Mouse (Mus musculus) liver, embryonic 14.5 days (tissue): ENCODE measurements around the gene Ift122. TPM values are rescaled to one million over a fixed set of nuclear protein-coding genes. Genes with fewer than 3 reads are reported as not detected.

Experiments used
- ATAC-seq: fragments of 200-750 bp; cut with Nextera tagmentation; 2 replicates; pipeline ENCODE4 v1.8.0; 2017; ENCODE audit warnings: moderate number of reproducible peaks, mild to moderate bottlenecking, moderate library complexity; ENCODE audit not compliant: insufficient read depth
- DNase-seq, 3 experiments: peaks; one replicate each; pipeline ENCODE4 v3.0.0-alpha.2; 2012 to 2013; ENCODE audit warnings: low read depth in 3 of 3, low spot score in 3 of 3
- H3K27ac ChIP-seq: fragments of 300-500 bp; sonication (generic); 2 replicates; pipeline ENCODE4 v1.5.1; 2014; ENCODE audit warnings: moderate library complexity, mild to moderate bottlenecking, control low read depth, inconsistent platforms
- H3K27me3 ChIP-seq: fragments of 300-500 bp; sonication (generic); 2 replicates; pipeline ENCODE4 v1.6.1; 2014; ENCODE audit warnings: mild to moderate bottlenecking, low read length, moderate library complexity; ENCODE audit not compliant: control insufficient read depth, insufficient read depth
- H3K36me3 ChIP-seq: fragments of 300-500 bp; sonication (generic); replicated peaks from 2 replicates; pipeline ENCODE4 v1.6.1; 2014; ENCODE audit warnings: low read depth; ENCODE audit not compliant: control insufficient read depth, insufficient read depth
- H3K4me1 ChIP-seq, 2 experiments: fragments of 200-500 bp in 1 of 2; fragments of 300-500 bp in 1 of 2; sonication (generic) in 1 of 2; replicated peaks; 2 replicates each; pipeline ENCODE4 v1.6.1; 2012 to 2014; ENCODE audit warnings: antibody characterized with exemption in 1 of 2, inconsistent platforms in 1 of 2, low read length in 1 of 2; ENCODE audit not compliant: control insufficient read depth in 2 of 2, insufficient read depth in 2 of 2
- H3K4me2 ChIP-seq: fragments of 300-500 bp; sonication (generic); 2 replicates; pipeline ENCODE4 v1.6.1; 2014; ENCODE audit warnings: low read depth, mild to moderate bottlenecking, control low read depth, moderate library complexity
- H3K4me3 ChIP-seq, 2 experiments: fragments of 200-500 bp in 1 of 2; fragments of 300-500 bp in 1 of 2; sonication (generic) in 1 of 2; 2 replicates each; pipeline ENCODE4 v1.5.1; 2012 to 2014; ENCODE audit warnings: low read depth in 2 of 2, low read length in 2 of 2, mild to moderate bottlenecking in 2 of 2, control low read depth in 1 of 2, inconsistent platforms in 1 of 2, moderate library complexity in 1 of 2; ENCODE audit not compliant: insufficient read depth in 1 of 2
- H3K9ac ChIP-seq: fragments of 300-500 bp; sonication (generic); replicated peaks from 2 replicates; pipeline ENCODE4 v1.6.1; 2014; ENCODE audit warnings: mild to moderate bottlenecking, control low read depth, moderate library complexity
- H3K9me3 ChIP-seq: fragments of 300-500 bp; sonication (generic); 2 replicates; pipeline ENCODE4 v1.6.1; 2016; ENCODE audit warnings: low read length, mixed read lengths; ENCODE audit not compliant: control insufficient read depth
- CTCF ChIP-seq: IDR thresholded peaks from 2 replicates; pipeline ENCODE4 v1.5.1; 2016; ENCODE audit warnings: antibody characterized with exemption, low read depth, control low read depth
- EP300 ChIP-seq: IDR thresholded peaks from 2 replicates; pipeline ENCODE4 v1.6.1; 2016; ENCODE audit warnings: antibody characterized with exemption, low read depth
- WGBS: fragments of 180-500 bp; shearing (Covaris S2); extraction: QIAGEN DNeasy Blood & Tissue Kit; methylation state at CpG from one replicate; pipeline ENCODE4 v1.1.7; 2014; ENCODE audit not compliant: insufficient replicate concordance; 5-methylcytosine and 5-hydroxymethylcytosine counted together
- polyA plus RNA-seq, 2 experiments: library from polyadenylated mRNA; depleted of rRNA in 1 of 2; stranded (reverse) in 1 of 2; unstranded in 1 of 2; fragments of >200 nt; fragmentation: Nextera tagmentation in 1 of 2; extraction: Ambion mirVana in 1 of 2; gene quantifications; 2 replicates each; pipeline versions ENCODE4 v1.2.1 to v1.2.3; 2012 to 2014

The Ift122 gene
- polyA plus RNA-seq, 2 experiments = 1.7 to 1.9 TPM

DNA sequence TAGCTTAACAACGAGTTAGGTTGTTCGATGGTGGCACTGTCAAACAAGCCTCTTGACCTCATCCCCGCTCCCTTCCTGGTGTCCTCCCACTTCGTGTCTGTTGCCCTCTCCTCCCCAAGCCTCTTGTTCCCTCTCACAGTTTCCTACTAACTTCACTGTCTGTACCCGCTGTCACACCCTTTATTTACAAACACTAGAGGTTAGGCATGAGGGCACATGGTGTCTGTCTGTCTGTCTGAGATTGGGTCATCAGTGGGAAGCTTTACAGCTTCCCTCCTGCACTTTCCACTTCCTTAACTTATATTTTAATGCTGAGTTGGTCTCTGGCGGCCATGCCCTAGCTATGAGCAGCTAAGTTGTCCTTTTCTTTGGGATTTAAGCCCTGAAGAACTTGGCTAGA lies 26.5 kb downstream of the Ift122 start:
- no peak for TF ChIP-seq CTCF
- no peak for TF ChIP-seq EP300
- WGBS = 38% methylated on average over 6 of the region's 6 CpGs
- Histone ChIP-seq H3K36me3 (no peaks in the 10 kb centered on the region), H3K27ac (no peak overlapping the region), H3K4me2 (no peak overlapping the region), H3K9me3 (no peaks in the 10 kb centered on the region), H3K9ac (no peak overlapping the region), H3K27me3 (no peaks in the 10 kb centered on the region), H3K4me3 (no peak overlapping the region), H3K4me1 (no peaks in the 10 kb centered on the region)
- no peak for ATAC-seq
- DNase-seq = no peak

GRCm38 (mm10) chr6:115880751-115881150 lies 27.5 kb downstream of the Ift122 start:
- Histone ChIP-seq H3K4me2 (no peak overlapping the region), H3K9ac (no peak overlapping the region), H3K27ac (no peak overlapping the region), H3K27me3 (no peaks in the 10 kb centered on the region), H3K4me1 (no peaks in the 10 kb centered on the region), H3K9me3 (no peaks in the 10 kb centered on the region), H3K36me3 (no peaks in the 10 kb centered on the region), H3K4me3 (no peak overlapping the region)
- TF ChIP-seq CTCF (no peak), EP300 (no peak)
- ATAC-seq = no peak
- WGBS = 45% methylated on average over 8 of the region's 8 CpGs
- DNase-seq = no peak

- Histone ChIP-seq H3K4me3 (no peak overlapping the region), H3K27me3 (no peaks in the 10 kb centered on the region), H3K4me1 (0 out of 4 replicates have a peak, but pooled peaks cover 0 to 2% of the 10 kb centered on the region in 2 experiments), H3K9ac (no peak overlapping the region), H3K27ac (no peak overlapping the region), H3K9me3 (no peaks in the 10 kb centered on the region), H3K4me2 (no peak overlapping the region), H3K36me3 (no peaks in the 10 kb centered on the region)
- ATAC-seq = no peak
- no peak for DNase-seq
- TF ChIP-seq CTCF (no peak), EP300 (no peak)
These were observed 30.7 kb downstream of the Ift122 start for GRCm38 (mm10) chr6:115884018-115884417.

DNA sequence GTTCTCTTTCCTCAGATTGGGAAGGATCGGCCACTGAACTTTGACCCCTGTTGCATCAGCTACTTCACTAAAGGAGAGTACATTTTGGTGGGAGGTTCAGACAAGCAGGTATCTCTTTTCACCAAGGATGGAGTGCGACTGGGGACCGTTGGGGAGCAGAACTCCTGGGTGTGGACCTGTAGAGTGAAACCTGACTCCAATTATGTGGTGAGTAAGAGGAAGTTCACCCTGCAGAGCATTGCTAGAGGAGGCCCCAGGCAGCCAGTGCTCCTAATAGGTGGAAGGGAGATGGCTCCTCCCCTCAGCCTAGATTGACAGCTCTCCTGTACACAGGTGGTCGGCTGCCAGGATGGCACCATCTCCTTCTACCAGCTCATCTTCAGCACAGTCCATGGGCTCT lies 33.6 kb downstream of the Ift122 start:
- Histone ChIP-seq H3K4me3 (no peak overlapping the region), H3K27ac (no peak overlapping the region), H3K27me3 (no peaks in the 10 kb centered on the region), H3K9me3 (no peaks in the 10 kb centered on the region), H3K9ac (no peak overlapping the region), H3K4me2 (no peak overlapping the region), H3K36me3 (no peaks in the 10 kb centered on the region), H3K4me1 (0 out of 4 replicates have a peak, but pooled peaks cover 0 to 2% of the 10 kb centered on the region in 2 experiments)
- TF ChIP-seq EP300 (no peak), CTCF (no peak)
- 24% methylated on average over 4 of the region's 4 CpGs for WGBS
- no peak for ATAC-seq
- DNase-seq = no peak

DNA sequence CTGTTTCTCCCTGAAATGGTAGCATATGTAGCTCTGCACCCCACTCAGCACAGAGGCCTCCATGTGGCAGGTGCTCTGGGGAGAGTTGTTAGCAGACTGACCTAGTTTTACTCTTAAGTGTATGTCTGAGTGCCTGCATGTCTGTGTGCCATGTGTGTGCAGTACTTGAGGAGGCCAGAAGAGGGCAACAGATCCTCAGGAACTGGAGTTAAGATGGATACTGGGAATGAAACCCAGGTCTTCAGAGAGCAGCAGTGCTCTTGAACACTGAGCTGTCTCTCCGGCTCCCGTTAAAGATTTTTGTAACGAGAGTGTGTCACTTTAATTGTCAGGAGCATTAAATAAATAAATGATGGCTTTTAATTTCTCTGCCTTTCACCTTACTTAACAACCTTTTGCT lies 35.0 kb downstream of the Ift122 start:
- H3K4me2 ChIP-seq = no peak overlapping the region
- no peaks in the 10 kb centered on the region for H3K9me3 ChIP-seq
- no peak for ATAC-seq
- H3K4me3 ChIP-seq = no peak overlapping the region
- H3K27me3 ChIP-seq = no peaks in the 10 kb centered on the region
- no peak for TF ChIP-seq EP300
- TF ChIP-seq CTCF = peak; percentile 63
- 0 out of 4 replicates have a peak, but pooled peaks cover 0 to 2% of the 10 kb centered on the region in 2 experiments for H3K4me1 ChIP-seq
- no peak overlapping the region for H3K27ac ChIP-seq
- no peak for DNase-seq
- no peak overlapping the region for H3K9ac ChIP-seq
- H3K36me3 ChIP-seq = no peaks in the 10 kb centered on the region
- WGBS = 71% methylated on average over 3 of the region's 3 CpGs
